Mouse (Mus musculus) hindbrain, postnatal 0 days (tissue): Measurements from ENCODE around the gene Rnf34. TPM values are rescaled to one million over a fixed set of nuclear protein-coding genes. Genes with fewer than 3 reads are reported as not detected.

Experiments used
- ATAC-seq: fragments of 200-750 bp; cut with Nextera tagmentation; 2 replicates; pipeline ENCODE4 v1.8.0; 2017; ENCODE audit warnings: mild to moderate bottlenecking, moderate TSS enrichment, moderate library complexity
- DNase-seq: peaks from one replicate; pipeline ENCODE4 v3.0.0-alpha.2; 2015; ENCODE audit warnings: low spot score
- H3K27ac ChIP-seq: fragments of 300-500 bp; sonication (generic); 2 replicates; pipeline ENCODE4 v1.5.1; 2014; ENCODE audit warnings: mild to moderate bottlenecking
- H3K27me3 ChIP-seq: fragments of 300-500 bp; sonication (generic); 2 replicates; pipeline ENCODE4 v1.6.1; 2014; ENCODE audit warnings: low read length, mixed read lengths; ENCODE audit not compliant: insufficient read depth
- H3K36me3 ChIP-seq: fragments of 300-500 bp; sonication (generic); 2 replicates; pipeline ENCODE4 v1.6.1; 2014; ENCODE audit warnings: low read length, mixed read lengths; ENCODE audit not compliant: insufficient read depth
- H3K4me1 ChIP-seq: fragments of 300-500 bp; sonication (generic); 2 replicates; pipeline ENCODE4 v1.6.1; 2014; ENCODE audit warnings: antibody characterized with exemption, low read length, mixed read lengths; ENCODE audit not compliant: insufficient read depth
- H3K4me2 ChIP-seq: fragments of 300-500 bp; sonication (generic); 2 replicates; pipeline ENCODE4 v1.6.1; 2014; ENCODE audit warnings: low read depth, mild to moderate bottlenecking, low read length, moderate library complexity, mixed read lengths
- H3K4me3 ChIP-seq: fragments of 300-500 bp; sonication (generic); 2 replicates; pipeline ENCODE4 v1.5.1; 2014; ENCODE audit warnings: low read length
- H3K9ac ChIP-seq: fragments of 300-500 bp; sonication (generic); replicated peaks from 2 replicates; pipeline ENCODE4 v1.6.1; 2014; ENCODE audit warnings: mild to moderate bottlenecking, low read length, moderate library complexity, mixed read lengths
- H3K9me3 ChIP-seq: fragments of 300-500 bp; sonication (generic); 2 replicates; pipeline ENCODE4 v1.6.1; 2016; ENCODE audit warnings: low read length, mixed read lengths
- CTCF ChIP-seq: IDR thresholded peaks from 2 replicates; pipeline ENCODE4 v1.5.1; 2016; ENCODE audit warnings: antibody characterized with exemption, control low read depth, low read depth
- whole genome bisulfite sequencing: fragments of 180-500 bp; shearing (Covaris S2); extraction: QIAGEN DNeasy Blood & Tissue Kit; methylation state at CpG from one replicate; pipeline ENCODE4 v1.1.7; 2014; 5-methylcytosine and 5-hydroxymethylcytosine counted together
- polyA plus RNA-seq: library from polyadenylated mRNA; unstranded; fragments of >200 nt; fragmentation: Nextera tagmentation; extraction: Ambion mirVana; gene quantifications from 2 replicates; pipeline ENCODE4 v1.2.1, GENCODE M21; 2015
- total RNA-seq: library from RNA; depleted of rRNA; stranded (reverse); fragments of >200 nt; gene quantifications from 2 replicates; pipeline ENCODE4 v1.2.3, GENCODE M21; 2014

Rnf34 gene
- total and polyA plus RNA-seq, 2 experiments from 2014 or later, result 23.8 to 46.2 TPM

DNA sequence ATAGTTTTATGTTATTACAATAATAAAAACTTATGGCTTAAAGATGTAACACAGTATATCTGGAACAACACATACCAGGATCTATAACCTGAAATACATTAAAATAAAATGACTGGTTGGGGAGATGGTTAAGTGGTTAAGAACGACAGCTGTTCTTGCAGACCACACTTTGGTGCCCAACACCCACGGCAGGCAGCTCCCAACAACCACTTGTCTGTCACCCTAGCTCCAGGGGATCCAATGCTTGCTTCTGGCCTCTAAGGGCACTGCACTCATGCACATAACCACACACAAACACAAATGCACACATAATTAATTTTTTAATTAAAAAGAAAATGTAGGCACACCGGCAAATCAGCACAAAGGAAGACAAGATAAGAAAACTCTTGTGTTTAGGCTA lies 37.1 kb upstream of the Rnf34 start:
- no peak overlapping the region for H3K4me2 ChIP-seq
- H3K9me3 ChIP-seq, result no peaks in the 10 kb centered on the region
- 73% methylated on average over 3 of the region's 3 CpGs for WGBS
- no peak overlapping the region for H3K4me3 ChIP-seq
- H3K9ac ChIP-seq, result no peak overlapping the region
- H3K36me3 ChIP-seq, result peaks cover 37% of the 10 kb centered on the region
- no peaks in the 10 kb centered on the region for H3K4me1 ChIP-seq
- no peak for ATAC-seq
- no peaks in the 10 kb centered on the region for H3K27me3 ChIP-seq
- DNase-seq, result no peak
- no peak overlapping the region for H3K27ac ChIP-seq
- TF ChIP-seq CTCF, result no peak

- DNase-seq, result peak; percentile 97
- Histone ChIP-seq H3K9ac (peak within 1 kb of the TSS; percentile 69), H3K4me2 (peak within 1 kb of the TSS; percentile 60), H3K27me3 (no peaks in the 10 kb centered on the region), H3K9me3 (no peaks in the 10 kb centered on the region), H3K36me3 (peaks cover 23% of the 10 kb centered on the region), H3K4me1 (no peaks in the 10 kb centered on the region), H3K4me3 (peak within 1 kb of the TSS; percentile 56), H3K27ac (peak within 1 kb of the TSS; percentile 87)
- peak; percentile 15; the same call in 1 of the 2 replicates for TF ChIP-seq CTCF
- peak; percentile 100 for ATAC-seq
- WGBS, result under 1% methylated on average over 55 of the region's 55 CpGs
Observed at GRCm38 (mm10) chr5:122820777-122821523, 28.9 kb upstream of the Rnf34 start, which contains the start of gene Anapc5. Anapc5 (minus strand) TSS chr5:122821339.

GRCm38 (mm10) chr5:122821524-122821885 lies 28.3 kb upstream of the Rnf34 start:
- no peaks in the 10 kb centered on the region for H3K4me1 ChIP-seq
- peak overlapping the region; percentile 87 for H3K27ac ChIP-seq
- peak overlapping the region; percentile 60 for H3K4me2 ChIP-seq
- peak overlapping the region; percentile 56 for H3K4me3 ChIP-seq
- WGBS, result 0% methylated on average over 10 of the region's 10 CpGs
- DNase-seq, result no peak
- peak overlapping the region; percentile 69 for H3K9ac ChIP-seq
- H3K9me3 ChIP-seq, result no peaks in the 10 kb centered on the region
- no peaks in the 10 kb centered on the region for H3K27me3 ChIP-seq
- peak; percentile 67 for ATAC-seq
- H3K36me3 ChIP-seq, result peaks cover 19% of the 10 kb centered on the region
- no peak for TF ChIP-seq CTCF

GRCm38 (mm10) chr5:122822441-122822840 lies 27.4 kb upstream of the Rnf34 start:
- peaks cover 14% of the 10 kb centered on the region for H3K36me3 ChIP-seq
- H3K4me2 ChIP-seq, result no peak overlapping the region
- no peaks in the 10 kb centered on the region for H3K4me1 ChIP-seq
- H3K27me3 ChIP-seq, result no peaks in the 10 kb centered on the region
- no peak overlapping the region for H3K4me3 ChIP-seq
- WGBS, result 95% methylated on average over 4 of the region's 4 CpGs
- no peaks in the 10 kb centered on the region for H3K9me3 ChIP-seq
- no peak for TF ChIP-seq CTCF
- ATAC-seq (no peak), DNase-seq (no peak)
- H3K9ac ChIP-seq, result no peak overlapping the region
- H3K27ac ChIP-seq, result no peak overlapping the region

DNA sequence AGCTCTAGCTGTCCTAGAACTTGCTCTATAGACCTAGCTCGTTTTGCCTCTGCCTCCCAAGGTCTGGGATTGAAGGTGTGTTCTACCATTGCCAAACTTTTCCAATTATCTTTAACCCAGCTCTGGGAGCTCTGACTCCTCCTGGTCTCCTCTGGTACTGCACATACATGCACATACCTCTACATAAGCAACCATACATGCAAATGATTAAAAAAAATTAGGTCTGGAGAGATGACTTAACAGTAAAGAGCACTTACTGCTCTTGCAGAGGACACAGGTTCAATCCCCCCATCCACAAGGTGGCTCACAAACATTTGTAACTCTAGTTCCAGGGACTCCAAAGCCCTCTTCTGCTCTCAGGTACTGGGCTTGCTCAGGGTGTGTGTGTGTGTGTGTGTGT lies 25.9 kb upstream of the Rnf34 start:
- no peaks in the 10 kb centered on the region for H3K27me3 ChIP-seq
- H3K9ac ChIP-seq, result no peak overlapping the region
- no peak for DNase-seq
- no peaks in the 10 kb centered on the region for H3K4me1 ChIP-seq
- no peak overlapping the region for H3K4me2 ChIP-seq
- peak; percentile 31 for TF ChIP-seq CTCF
- no peaks in the 10 kb centered on the region for H3K36me3 ChIP-seq
- H3K9me3 ChIP-seq, result no peaks in the 10 kb centered on the region
- WGBS, result 67% methylated on average over 1 of the region's 1 CpGs
- ATAC-seq, result no peak
- H3K27ac ChIP-seq, result no peak overlapping the region
- H3K4me3 ChIP-seq, result no peak overlapping the region

- WGBS, result 73% methylated on average over 6 of the region's 6 CpGs
- no peaks in the 10 kb centered on the region for H3K4me1 ChIP-seq
- H3K9me3 ChIP-seq, result no peaks in the 10 kb centered on the region
- DNase-seq (no peak), ATAC-seq (no peak)
- H3K27ac ChIP-seq, result no peak overlapping the region
- H3K36me3 ChIP-seq, result no peaks in the 10 kb centered on the region
- H3K4me2 ChIP-seq, result no peak overlapping the region
- no peaks in the 10 kb centered on the region for H3K27me3 ChIP-seq
- no peak overlapping the region for H3K4me3 ChIP-seq
- no peak for TF ChIP-seq CTCF
- no peak overlapping the region for H3K9ac ChIP-seq
Observed at GRCm38 (mm10) chr5:122824450-122824849, 25.4 kb upstream of the Rnf34 start.

DNA sequence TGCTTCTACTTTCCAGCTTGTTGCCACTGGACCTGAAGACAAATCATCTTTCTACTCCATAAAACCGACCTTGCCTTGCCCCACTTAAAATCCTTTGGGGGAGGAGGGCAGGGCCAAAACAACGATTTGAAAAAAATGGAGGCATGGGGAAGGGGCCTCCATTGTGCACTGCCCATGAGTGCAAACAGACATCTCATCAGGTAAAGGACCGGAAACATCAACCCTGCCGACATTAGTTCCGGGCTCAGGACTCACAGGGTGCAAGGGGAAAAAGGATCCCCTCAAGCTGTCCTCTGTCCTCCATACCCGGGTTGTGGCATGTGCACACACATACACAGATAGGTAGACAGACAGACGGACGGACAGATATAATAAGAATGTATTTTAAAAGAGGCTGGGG lies 24.7 kb upstream of the Rnf34 start:
- Histone ChIP-seq H3K9me3 (no peaks in the 10 kb centered on the region), H3K4me1 (no peaks in the 10 kb centered on the region), H3K9ac (no peak overlapping the region), H3K4me2 (no peak overlapping the region), H3K4me3 (no peak overlapping the region), H3K27ac (no peak overlapping the region), H3K36me3 (no peaks in the 10 kb centered on the region), H3K27me3 (no peaks in the 10 kb centered on the region)
- no peak for TF ChIP-seq CTCF
- WGBS, result 83% methylated on average over 8 of the region's 8 CpGs
- DNase-seq, result no peak
- ATAC-seq, result no peak
